Mouse (Mus musculus) cortical plate, adult 2 months (tissue): ENCODE measurements around the gene Snx1.

Experiments used
- CTCF ChIP-seq: fragments of 200-500 bp; IDR thresholded peaks from 2 replicates; pipeline ENCODE4 v1.5.1; 2011; ENCODE audit warnings: mild to moderate bottlenecking, control low read depth, low read length; ENCODE audit not compliant: insufficient read depth; ENCODE audit errors: extremely low read depth
- POLR2A ChIP-seq: fragments of 200-500 bp; IDR thresholded peaks from 2 replicates; pipeline ENCODE4 v1.6.1; 2011; ENCODE audit warnings: mild to moderate bottlenecking, low read length, control low read depth; ENCODE audit not compliant: insufficient read depth; ENCODE audit errors: extremely low read depth

GRCm38 (mm10) chr9:66155534-66155933, 29.1 kb upstream of the Snx1 start:
- no peak for TF ChIP-seq CTCF
- no peak for TF ChIP-seq POLR2A
